Mouse (Mus musculus): Measurements from ENCODE around the gene Pdzd4.
A peak's percentile ranks its signal among the peaks of the same experiment; 100 is the strongest.

Pdzd4 gene

GRCm38 (mm10) chrX:73824185-73825151 lies at the start of gene Pdzd4:
TSS of gene Pdzd4 (minus strand) at chrX:73824969.
- peak; percentile 3 for DNase-seq (ENCODE audit: low read depth, low spot score)

GRCm38 (mm10) chrX:73871956-73872355 lies 47.2 kb upstream of the Pdzd4 start:
- DNase-seq (ENCODE audit: low read depth, low spot score), result no peak

- DNase-seq (ENCODE audit: low read depth, low spot score), result no peak
These were observed 46.7 kb upstream of the Pdzd4 start for GRCm38 (mm10) chrX:73871474-73871873.

- DNase-seq (ENCODE audit: low read depth, low spot score), result no peak
These were observed 44.6 kb upstream of the Pdzd4 start for GRCm38 (mm10) chrX:73869334-73869733.

GRCm38 (mm10) chrX:73867852-73868251 lies 43.1 kb upstream of the Pdzd4 start:
- no peak for DNase-seq (ENCODE audit: low read depth, low spot score)

- no peak for DNase-seq (ENCODE audit: low read depth, low spot score)
These were observed 42.5 kb upstream of the Pdzd4 start for GRCm38 (mm10) chrX:73867256-73867655.

GRCm38 (mm10) chrX:73864692-73865091 lies 39.9 kb upstream of the Pdzd4 start:
- no peak for DNase-seq (ENCODE audit: low read depth, low spot score)

GRCm38 (mm10) chrX:73855087-73855408 lies 30.3 kb upstream of the Pdzd4 start:
- no peak for DNase-seq (ENCODE audit: low read depth, low spot score)

- DNase-seq (ENCODE audit: low read depth, low spot score), result no peak
These were observed 29.7 kb upstream of the Pdzd4 start for GRCm38 (mm10) chrX:73854326-73855086.

GRCm38 (mm10) chrX:73836691-73837090 lies 11.9 kb upstream of the Pdzd4 start:
- no peak for DNase-seq (ENCODE audit: low read depth, low spot score)

- DNase-seq (ENCODE audit: low read depth, low spot score), result no peak
These were observed 11.0 kb upstream of the Pdzd4 start for GRCm38 (mm10) chrX:73835731-73836130.

- DNase-seq (ENCODE audit: low read depth, low spot score), result no peak
These were observed 1.0 kb downstream of the Pdzd4 start for GRCm38 (mm10) chrX:73823747-73824146.

- no peak for DNase-seq (ENCODE audit: low read depth, low spot score)
These were observed 8.0 kb downstream of the Pdzd4 start for GRCm38 (mm10) chrX:73816596-73817314.

GRCm38 (mm10) chrX:73815072-73815471 lies 9.7 kb downstream of the Pdzd4 start:
- DNase-seq (ENCODE audit: low read depth, low spot score), result no peak

GRCm38 (mm10) chrX:73805814-73806213 lies 19.0 kb downstream of the Pdzd4 start:
- no peak for DNase-seq (ENCODE audit: low read depth, low spot score)

- DNase-seq (ENCODE audit: low read depth, low spot score), result peak; percentile 55
These were observed 26.3 kb downstream of the Pdzd4 start for GRCm38 (mm10) chrX:73798502-73798901.

- DNase-seq (ENCODE audit: low read depth, low spot score), result no peak
These were observed 27.3 kb downstream of the Pdzd4 start for GRCm38 (mm10) chrX:73797511-73797910.

GRCm38 (mm10) chrX:73793505-73793904 lies 31.3 kb downstream of the Pdzd4 start:
- no peak for DNase-seq (ENCODE audit: low read depth, low spot score)

GRCm38 (mm10) chrX:73793039-73793438 lies 31.7 kb downstream of the Pdzd4 start:
- DNase-seq (ENCODE audit: low read depth, low spot score), result no peak

GRCm38 (mm10) chrX:73788501-73788900 lies 36.3 kb downstream of the Pdzd4 start:
- DNase-seq (ENCODE audit: low read depth, low spot score), result no peak

GRCm38 (mm10) chrX:73787225-73787558 lies 37.6 kb downstream of the Pdzd4 start:
- DNase-seq (ENCODE audit: low read depth, low spot score), result no peak

Measured in skeletal muscle tissue, adult 2 months (tissue).